Mouse (Mus musculus) intestine, embryonic 15.5 days (tissue): ENCODE results near the gene Tulp2. TPM values are rescaled to one million over a fixed set of nuclear protein-coding genes. Genes with fewer than 3 reads are reported as not detected.
A peak's percentile ranks its signal among the peaks of the same experiment; 100 is the strongest.
"Not testable (repeated sequence)": the region's sequence is repeated elsewhere in the genome, so short reads cannot be mapped to it uniquely, and the experiment has no call there.

Source experiments
- ATAC-seq: fragments of 200-750 bp; cut with Nextera tagmentation; 2 replicates; pipeline ENCODE4 v1.8.0; 2017; ENCODE audit warnings: moderate TSS enrichment, moderate library complexity
- H3K27ac ChIP-seq: fragments of 300-500 bp; sonication (generic); 2 replicates; pipeline ENCODE4 v1.5.1; 2015; ENCODE audit warnings: mild to moderate bottlenecking, inconsistent platforms
- H3K27me3 ChIP-seq: fragments of 300-500 bp; sonication (generic); replicated peaks from 2 replicates; pipeline ENCODE4 v1.6.1; 2015; ENCODE audit warnings: inconsistent platforms
- H3K36me3 ChIP-seq: fragments of 300-500 bp; sonication (generic); 2 replicates; pipeline ENCODE4 v1.6.1; 2015; ENCODE audit warnings: inconsistent platforms
- H3K4me1 ChIP-seq: fragments of 300-500 bp; sonication (generic); replicated peaks from 2 replicates; pipeline ENCODE4 v1.6.1; 2015; ENCODE audit warnings: inconsistent platforms
- H3K4me2 ChIP-seq: fragments of 300-500 bp; sonication (generic); replicated peaks from 2 replicates; pipeline ENCODE4 v1.6.1; 2015; ENCODE audit warnings: mild to moderate bottlenecking, inconsistent platforms
- H3K4me3 ChIP-seq: fragments of 300-500 bp; sonication (generic); replicated peaks from 2 replicates; pipeline ENCODE4 v1.5.1; 2015; ENCODE audit warnings: inconsistent platforms
- H3K9ac ChIP-seq: fragments of 300-500 bp; sonication (generic); 2 replicates; pipeline ENCODE4 v1.6.1; 2015; ENCODE audit warnings: inconsistent platforms
- H3K9me3 ChIP-seq: fragments of 300-500 bp; sonication (generic); 2 replicates; pipeline ENCODE4 v1.6.1; 2016; ENCODE audit warnings: inconsistent platforms
- WGBS: fragments of 180-500 bp; shearing (Covaris S2); methylation state at CpG from one replicate; pipeline ENCODE4 v1.1.7; 2015; 5-methylcytosine and 5-hydroxymethylcytosine counted together
- polyA plus RNA-seq: library from polyadenylated mRNA; unstranded; fragments of >200 nt; fragmentation: Nextera tagmentation; extraction: Ambion mirVana; gene quantifications from 2 replicates; pipeline ENCODE4 v1.2.1, GENCODE M21; 2015

The Tulp2 gene
- polyA plus RNA-seq, 1 experiment from 2014 or later, result 1.9 TPM

- Histone ChIP-seq H3K4me3 (no peak overlapping the region), H3K9ac (no peak overlapping the region), H3K36me3 (peaks cover 38% of the 10 kb centered on the region), H3K4me1 (peaks cover 24% of the 10 kb centered on the region), H3K9me3 (no peaks in the 10 kb centered on the region), H3K27me3 (no peaks in the 10 kb centered on the region), H3K4me2 (no peak overlapping the region), H3K27ac (no peak overlapping the region)
- ATAC-seq, result no peak
- 92% methylated on average over 5 of the region's 5 CpGs for WGBS
Measured at GRCm38 (mm10) chr7:45492951-45493350, 11.3 kb downstream of the Tulp2 start.

- Histone ChIP-seq H3K9ac (no peak overlapping the region), H3K4me2 (no peak overlapping the region), H3K4me3 (no peak overlapping the region), H3K27ac (no peak overlapping the region), H3K9me3 (no peaks in the 10 kb centered on the region), H3K4me1 (peaks cover 18% of the 10 kb centered on the region), H3K36me3 (peaks cover 51% of the 10 kb centered on the region), H3K27me3 (no peaks in the 10 kb centered on the region)
- no peak for ATAC-seq
- 90% methylated on average over 9 of the region's 9 CpGs for WGBS
Measured at GRCm38 (mm10) chr7:45494548-45494947, 12.9 kb downstream of the Tulp2 start.

- Histone ChIP-seq H3K36me3 (peaks cover 44% of the 10 kb centered on the region), H3K4me2 (no peak overlapping the region), H3K4me1 (no peaks in the 10 kb centered on the region), H3K9ac (no peak overlapping the region), H3K27me3 (no peaks in the 10 kb centered on the region), H3K27ac (no peak overlapping the region), H3K9me3 (no peaks in the 10 kb centered on the region), H3K4me3 (no peak overlapping the region)
- ATAC-seq, result no peak; the same call in 1 of the 2 replicates
- WGBS, result 95% methylated on average over 6 of the region's 6 CpGs
Measured at GRCm38 (mm10) chr7:45498427-45498826, 16.8 kb downstream of the Tulp2 start.

DNA sequence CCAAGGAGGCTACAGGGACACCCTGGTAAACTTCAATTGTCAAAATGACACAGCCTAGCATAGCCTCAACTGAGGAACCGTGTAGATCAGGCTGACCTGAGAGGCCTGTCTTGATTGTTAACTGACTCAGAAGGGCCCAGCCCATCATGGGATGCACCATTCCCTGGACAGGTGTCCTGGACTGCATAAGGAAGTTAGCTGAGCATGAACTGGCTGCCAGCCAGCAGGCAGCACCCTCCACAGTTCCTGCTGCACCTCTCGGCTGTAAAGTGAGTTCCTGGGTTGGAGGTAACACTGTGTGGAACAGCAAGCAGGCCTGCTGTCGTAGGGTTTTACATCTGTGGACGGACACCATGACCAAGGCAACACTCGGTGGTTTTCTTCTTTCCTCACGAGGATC is 25.9 kb downstream of the Tulp2 start:
- ATAC-seq, result peak; percentile 61
- peak overlapping the region; percentile 59; the same call in 1 of the 2 replicates for H3K27ac ChIP-seq
- H3K4me1 ChIP-seq, result peaks cover 21% of the 10 kb centered on the region
- peaks cover 14% of the 10 kb centered on the region; the same call in 1 of the 2 replicates for H3K36me3 ChIP-seq
- H3K27me3 ChIP-seq, result no peaks in the 10 kb centered on the region
- 0 out of 2 replicates have a peak overlapping the region, but pooled peaks have one; percentile 98 for H3K4me2 ChIP-seq
- H3K9ac ChIP-seq, result no peak overlapping the region
- WGBS, result 67% methylated on average over 6 of the region's 6 CpGs
- H3K4me3 ChIP-seq, result no peak overlapping the region
- no peaks in the 10 kb centered on the region for H3K9me3 ChIP-seq

- no peaks in the 10 kb centered on the region for H3K9me3 ChIP-seq
- 0 out of 2 replicates have a peak overlapping the region, but pooled peaks have one; percentile 81 for H3K4me3 ChIP-seq
- H3K9ac ChIP-seq, result peak overlapping the region; percentile 85; the same call in 1 of the 2 replicates
- H3K4me2 ChIP-seq, result peak overlapping the region; percentile 98
- 72% methylated on average over 6 of the region's 6 CpGs for WGBS
- peaks cover 14% of the 10 kb centered on the region; the same call in 1 of the 2 replicates for H3K36me3 ChIP-seq
- no peaks in the 10 kb centered on the region for H3K27me3 ChIP-seq
- H3K4me1 ChIP-seq, result peaks cover 21% of the 10 kb centered on the region
- peak; percentile 31 for ATAC-seq
- H3K27ac ChIP-seq, result peak overlapping the region; percentile 95
Measured at GRCm38 (mm10) chr7:45508561-45508960, 26.9 kb downstream of the Tulp2 start.

- peak overlapping the region; percentile 95 for H3K27ac ChIP-seq
- ATAC-seq, result peak; percentile 23
- 15% methylated on average over 19 of the region's 19 CpGs for WGBS
- peak overlapping the region; percentile 85 for H3K9ac ChIP-seq
- H3K4me2 ChIP-seq, result peak overlapping the region; percentile 98
- peaks cover 21% of the 10 kb centered on the region for H3K4me1 ChIP-seq
- H3K4me3 ChIP-seq, result peak overlapping the region; percentile 81
- H3K9me3 ChIP-seq, result no peaks in the 10 kb centered on the region
- H3K27me3 ChIP-seq, result no peaks in the 10 kb centered on the region
- peaks cover 14% of the 10 kb centered on the region; the same call in 1 of the 2 replicates for H3K36me3 ChIP-seq
Measured at GRCm38 (mm10) chr7:45509181-45509882, 27.7 kb downstream of the Tulp2 start.

GRCm38 (mm10) chr7:45509912-45510787 is 28.5 kb downstream of the Tulp2 start, which contains the start of gene Nucb1:
Nucb1 (minus strand) TSS chr7:45510406.
- H3K4me2 ChIP-seq, result peak within 1 kb of the TSS; percentile 98
- H3K27ac ChIP-seq, result peak within 1 kb of the TSS; percentile 95
- H3K9me3 ChIP-seq, result no peaks in the 10 kb centered on the region
- no peaks in the 10 kb centered on the region for H3K27me3 ChIP-seq
- peak; percentile 88 for ATAC-seq
- peak within 1 kb of the TSS; percentile 81 for H3K4me3 ChIP-seq
- H3K36me3 ChIP-seq, result peaks cover 14% of the 10 kb centered on the region; the same call in 1 of the 2 replicates
- peak within 1 kb of the TSS; percentile 85 for H3K9ac ChIP-seq
- peaks cover 24% of the 10 kb centered on the region for H3K4me1 ChIP-seq
- WGBS, result under 1% methylated on average over 44 of the region's 44 CpGs

GRCm38 (mm10) chr7:45514411-45514810 is 32.7 kb downstream of the Tulp2 start:
- no peak for ATAC-seq
- H3K4me1 ChIP-seq, result peaks cover 20% of the 10 kb centered on the region

DNA sequence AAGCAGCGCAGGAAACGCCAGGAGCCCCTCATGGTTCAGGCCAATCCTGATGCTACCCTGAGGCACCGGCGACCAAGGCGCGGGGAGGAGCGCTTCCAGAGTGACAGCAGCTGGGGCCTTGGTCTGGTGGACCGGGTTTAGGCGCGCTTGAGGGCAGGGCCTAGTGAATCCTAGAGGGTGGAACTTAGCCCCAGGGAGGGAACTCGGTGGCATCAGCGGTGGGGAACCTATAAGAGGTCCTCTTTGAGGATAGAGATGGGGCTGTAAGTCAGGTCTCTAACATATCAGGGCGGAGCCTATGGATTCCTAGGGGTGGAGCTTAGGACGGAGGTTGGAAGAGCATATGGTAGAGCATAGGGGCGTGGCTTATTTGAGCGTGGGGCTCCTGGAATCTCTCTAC is 33.8 kb downstream of the Tulp2 start:
- H3K4me3 ChIP-seq, result no peak overlapping the region
- peak overlapping the region; percentile 62; the same call in 1 of the 2 replicates for H3K27ac ChIP-seq
- H3K36me3 ChIP-seq, result no peaks in the 10 kb centered on the region
- no peaks in the 10 kb centered on the region for H3K27me3 ChIP-seq
- ATAC-seq, result peak; percentile 45
- no peaks in the 10 kb centered on the region for H3K9me3 ChIP-seq
- WGBS, result 22% methylated on average over 16 of the region's 16 CpGs
- 0 out of 2 replicates have a peak overlapping the region, but pooled peaks have one; percentile 13 for H3K9ac ChIP-seq
- peak overlapping the region; percentile 47 for H3K4me2 ChIP-seq
- peaks cover 16% of the 10 kb centered on the region; the same call in 1 of the 2 replicates for H3K4me1 ChIP-seq

More at GRCm38 (mm10) chr7:45514411-45514810, 32.7 kb downstream of the Tulp2 start:
- no peaks in the 10 kb centered on the region for H3K27me3 ChIP-seq
- no peak overlapping the region for H3K9ac ChIP-seq
- H3K4me2 ChIP-seq, result no peak overlapping the region
- WGBS, result 88% methylated on average over 7 of the region's 7 CpGs
- H3K27ac ChIP-seq, result no peak overlapping the region
- H3K4me3 ChIP-seq, result no peak overlapping the region
- H3K9me3 ChIP-seq, result no peaks in the 10 kb centered on the region
- no peaks in the 10 kb centered on the region for H3K36me3 ChIP-seq

- not testable (repeated sequence) for H3K4me2 ChIP-seq, ATAC-seq, H3K36me3 ChIP-seq, H3K9me3 ChIP-seq, H3K4me3 ChIP-seq, H3K9ac ChIP-seq, H3K27me3 ChIP-seq, H3K27ac ChIP-seq
- 74% methylated on average over 5 of the region's 5 CpGs for whole genome bisulfite sequencing
- peaks cover 21% of the 10 kb centered on the region; the same call in 1 of the 2 replicates for H3K4me1 ChIP-seq
Measured at GRCm38 (mm10) chr7:45516846-45517245, 35.2 kb downstream of the Tulp2 start.

DNA sequence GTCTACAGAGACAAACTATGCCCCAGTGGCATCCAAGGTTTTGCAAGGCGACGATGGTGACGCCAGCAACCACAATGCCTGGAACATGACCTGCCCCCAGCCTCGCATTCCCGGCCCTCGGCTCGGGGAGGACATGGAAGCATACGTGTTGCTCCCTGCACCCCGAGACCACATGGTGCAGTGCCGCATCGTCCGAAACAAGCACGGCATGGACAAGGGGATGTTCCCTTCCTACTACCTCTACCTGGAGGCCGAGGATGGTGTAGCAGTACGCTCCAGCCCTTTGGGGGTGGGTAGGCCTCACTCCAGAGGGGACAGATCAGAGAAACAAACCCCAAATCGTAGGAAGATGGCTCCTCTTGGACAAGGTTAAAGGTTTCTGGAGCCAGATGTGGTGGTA is 36.9 kb downstream of the Tulp2 start:
- H3K4me1 ChIP-seq, result peaks cover 28% of the 10 kb centered on the region
- no peaks in the 10 kb centered on the region for H3K36me3 ChIP-seq
- H3K27ac ChIP-seq, result no peak overlapping the region
- 92% methylated on average over 16 of the region's 16 CpGs for WGBS
- ATAC-seq, result no peak
- H3K27me3 ChIP-seq, result no peaks in the 10 kb centered on the region
- H3K4me3 ChIP-seq, result no peak overlapping the region
- H3K9ac ChIP-seq, result no peak overlapping the region
- no peak overlapping the region for H3K4me2 ChIP-seq
- H3K9me3 ChIP-seq, result no peaks in the 10 kb centered on the region
